Mouse (Mus musculus) heart, embryonic 14.5 days (tissue): ENCODE results near the gene Slc25a47. TPM values are rescaled to one million over a fixed set of nuclear protein-coding genes. Genes with fewer than 3 reads are reported as not detected.
"Not testable (repeated sequence)": the region's sequence is repeated elsewhere in the genome, so short reads cannot be mapped to it uniquely, and the experiment has no call there.

Source experiments
- ATAC-seq: fragments of 200-750 bp; cut with Nextera tagmentation; 2 replicates; pipeline ENCODE4 v1.8.0; 2017; ENCODE audit warnings: low read depth, moderate TSS enrichment; ENCODE audit not compliant: insufficient number of reproducible peaks, insufficient read depth, low FRiP score
- H3K27ac ChIP-seq, 2 experiments: fragments of 200-500 bp in 1 of 2; fragments of 300-500 bp in 1 of 2; sonication (generic) in 1 of 2; replicated peaks in 1 of 2; 2 replicates each; pipeline ENCODE4 v1.5.1; 2012 to 2014; ENCODE audit warnings: low read depth in 2 of 2, low read length in 2 of 2, control low read depth in 1 of 2, mild to moderate bottlenecking in 1 of 2, mixed read lengths in 1 of 2; ENCODE audit not compliant: control insufficient read depth in 1 of 2, insufficient read depth in 1 of 2
- H3K27me3 ChIP-seq: fragments of 300-500 bp; sonication (generic); 2 replicates; pipeline ENCODE4 v1.6.1; 2014; ENCODE audit warnings: mild to moderate bottlenecking, low read length, control low read depth; ENCODE audit not compliant: control insufficient read depth, insufficient read depth
- H3K36me3 ChIP-seq: fragments of 300-500 bp; sonication (generic); 2 replicates; pipeline ENCODE4 v1.6.1; 2014; ENCODE audit warnings: mild to moderate bottlenecking, control low read depth, low read length, mixed read lengths; ENCODE audit not compliant: control insufficient read depth, insufficient read depth
- H3K4me1 ChIP-seq, 2 experiments: fragments of 200-500 bp in 1 of 2; fragments of 300-500 bp in 1 of 2; sonication (generic) in 1 of 2; 2 replicates each; pipeline ENCODE4 v1.6.1; 2012 to 2014; ENCODE audit warnings: low read length in 2 of 2, control low read depth in 1 of 2, mixed read lengths in 1 of 2; ENCODE audit not compliant: control insufficient read depth in 2 of 2, insufficient read depth in 2 of 2
- H3K4me2 ChIP-seq: fragments of 300-500 bp; sonication (generic); 2 replicates; pipeline ENCODE4 v1.6.1; 2014; ENCODE audit warnings: mild to moderate bottlenecking, low read length
- H3K4me3 ChIP-seq, 2 experiments: fragments of 200-500 bp in 1 of 2; fragments of 300-500 bp in 1 of 2; sonication (generic) in 1 of 2; 2 replicates each; pipeline ENCODE4 v1.5.1; 2012 to 2014; ENCODE audit warnings: low read length in 2 of 2, mild to moderate bottlenecking in 2 of 2, control low read depth in 1 of 2, low read depth in 1 of 2, moderate library complexity in 1 of 2; ENCODE audit not compliant: control insufficient read depth in 1 of 2, insufficient read depth in 1 of 2
- H3K9ac ChIP-seq: fragments of 300-500 bp; sonication (generic); 2 replicates; pipeline ENCODE4 v1.6.1; 2014; ENCODE audit warnings: mild to moderate bottlenecking, low read length
- H3K9me3 ChIP-seq: fragments of 300-500 bp; sonication (generic); 2 replicates; pipeline ENCODE4 v1.6.1; 2016; ENCODE audit warnings: low read length, control low read depth; ENCODE audit not compliant: control insufficient read depth
- WGBS: fragments of 180-500 bp; shearing (Covaris S2); extraction: QIAGEN DNeasy Blood & Tissue Kit; methylation state at CpG from one replicate; pipeline ENCODE4 v1.1.7; 2014; 5-methylcytosine and 5-hydroxymethylcytosine counted together
- polyA plus RNA-seq: library from polyadenylated mRNA; unstranded; fragments of >200 nt; fragmentation: Nextera tagmentation; extraction: Ambion mirVana; gene quantifications from 2 replicates; pipeline ENCODE4 v1.2.1, GENCODE M21; 2014

The Slc25a47 gene
- polyA plus RNA-seq, 1 experiment from 2014 or later, result 4.6 TPM

DNA sequence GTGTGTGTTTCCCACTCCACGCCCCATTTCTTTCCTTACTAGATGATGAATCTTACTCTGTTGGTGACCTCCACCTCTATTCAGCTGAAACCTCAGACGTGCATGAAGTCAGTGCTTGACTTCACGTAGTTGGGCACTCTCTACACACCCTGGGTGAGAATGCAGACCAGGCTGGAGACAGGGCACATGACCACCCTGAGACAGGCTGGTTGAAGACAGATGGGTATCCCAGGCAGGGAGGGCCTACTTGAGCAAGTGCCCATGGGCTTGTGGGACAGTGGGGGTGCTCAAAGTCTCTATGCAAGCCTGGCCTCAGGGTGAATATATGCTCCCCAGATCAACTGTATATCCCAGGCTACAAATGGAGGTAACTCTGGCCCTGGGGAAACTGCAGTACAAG, 1.5 kb upstream of the Slc25a47 start:
- H3K36me3 ChIP-seq, result no peaks in the 10 kb centered on the region
- H3K4me2 ChIP-seq, result no peak overlapping the region
- no peak overlapping the region for H3K27ac ChIP-seq
- 85% methylated on average over 3 of the region's 3 CpGs for WGBS
- no peak overlapping the region for H3K4me3 ChIP-seq
- H3K9me3 ChIP-seq, result no peaks in the 10 kb centered on the region
- H3K4me1 ChIP-seq, result peaks cover 22 to 25% of the 10 kb centered on the region in 2 experiments
- no peak for ATAC-seq
- no peaks in the 10 kb centered on the region for H3K27me3 ChIP-seq
- H3K9ac ChIP-seq, result no peak overlapping the region

DNA sequence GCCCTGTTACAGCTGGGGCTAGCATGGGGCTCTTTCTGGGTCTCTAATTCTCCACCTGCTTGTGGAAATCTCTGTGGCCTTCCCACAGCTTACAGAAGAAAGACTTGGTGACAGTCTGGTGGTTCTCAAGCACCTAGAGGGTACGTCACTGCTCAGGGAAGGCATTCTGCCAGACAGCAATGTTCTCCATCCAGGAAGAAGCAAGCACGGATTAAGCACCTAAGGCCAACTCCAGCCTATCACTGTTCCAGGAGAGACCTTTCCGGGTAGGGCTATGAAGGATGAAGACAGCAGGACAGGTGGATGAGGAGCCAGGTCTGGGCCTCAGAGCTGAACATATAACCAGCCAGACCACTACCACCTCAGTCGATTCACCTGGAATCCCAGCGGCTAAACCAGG, 1.1 kb upstream of the Slc25a47 start:
- H3K4me2 ChIP-seq, result peak overlapping the region; percentile 99
- H3K9me3 ChIP-seq, result no peaks in the 10 kb centered on the region
- H3K9ac ChIP-seq, result peak overlapping the region; percentile 79; the same call in 1 of the 2 replicates
- WGBS, result 40% methylated on average over 5 of the region's 5 CpGs
- no peak for ATAC-seq
- no peaks in the 10 kb centered on the region for H3K27me3 ChIP-seq
- peaks cover 22 to 25% of the 10 kb centered on the region in 2 experiments for H3K4me1 ChIP-seq
- H3K4me3 ChIP-seq, result peak overlapping the region; percentile 59 to 76; a peak in 3 of 4 replicates
- H3K36me3 ChIP-seq, result 0 out of 2 replicates have a peak, but pooled peaks cover 4% of the 10 kb centered on the region
- H3K27ac ChIP-seq, result no peak overlapping the region

DNA sequence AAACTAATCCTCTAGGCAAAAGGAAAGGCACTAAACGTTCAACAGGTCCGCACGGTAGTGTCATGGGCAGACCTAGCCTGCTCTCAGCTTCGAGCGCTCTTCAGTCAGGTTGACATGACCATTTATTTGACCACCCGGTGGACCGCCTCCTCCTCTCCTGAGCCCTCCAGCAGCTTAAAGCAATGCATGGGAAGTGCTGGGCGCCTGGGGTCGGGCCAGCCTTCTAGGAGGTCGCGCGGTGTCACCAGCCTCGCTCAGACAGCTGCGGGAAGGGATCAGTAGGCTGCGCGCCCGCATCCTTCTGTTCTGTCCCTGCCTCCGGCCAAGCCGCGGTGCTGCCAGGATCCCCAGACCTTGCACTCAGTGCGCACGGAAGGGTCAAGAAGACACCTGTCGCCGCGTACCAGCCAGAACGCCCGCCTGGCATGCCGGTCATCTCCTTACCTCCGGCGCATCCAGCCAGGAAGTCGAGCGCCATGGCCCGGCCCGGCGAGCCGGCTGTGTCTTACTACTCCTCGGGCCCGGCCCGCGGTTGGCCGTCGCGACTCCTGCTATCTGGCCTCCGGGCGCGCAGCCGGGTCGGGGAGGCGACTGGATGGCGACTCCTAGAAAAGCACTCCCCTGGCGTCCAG, 522 bp upstream of the Slc25a47 start:
- Histone ChIP-seq H3K9me3 (no peaks in the 10 kb centered on the region), H3K36me3 (0 out of 2 replicates have a peak, but pooled peaks cover 10% of the 10 kb centered on the region), H3K4me2 (peak overlapping the region; percentile 99), H3K4me3 (peak overlapping the region; percentile 59 to 76), H3K27me3 (no peaks in the 10 kb centered on the region), H3K9ac (peak overlapping the region; percentile 79), H3K27ac (0 out of 4 replicates have a peak overlapping the region, but pooled peaks of 1 of the 2 experiments have one; percentile 33), H3K4me1 (peaks cover 22 to 25% of the 10 kb centered on the region in 2 experiments)
- no peak for ATAC-seq
- 2% methylated on average over 49 of the region's 51 CpGs for WGBS

DNA sequence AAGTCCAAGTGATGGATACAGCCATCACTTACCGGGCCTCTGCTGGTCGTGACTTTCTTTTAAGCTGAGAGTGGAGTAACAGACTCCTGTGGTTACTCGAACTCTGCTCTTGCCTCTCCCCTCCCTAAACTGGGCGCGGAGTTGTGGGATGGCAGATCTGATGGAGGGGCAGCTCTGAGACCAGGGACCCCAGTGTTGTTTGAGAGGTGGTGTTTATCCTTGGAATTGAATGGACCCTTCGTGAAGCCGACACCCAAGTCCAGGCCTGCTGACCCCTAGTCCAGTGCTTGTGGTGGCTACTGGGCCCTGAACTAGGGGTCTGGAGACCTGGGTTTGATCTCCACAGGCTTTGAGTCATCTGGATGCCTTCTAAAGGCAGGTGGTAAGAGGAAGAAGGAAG, 876 bp downstream of the Slc25a47 start:
- H3K27ac ChIP-seq, result peak overlapping the region in 1 of 2 experiments; percentile 74; a peak in 3 of 4 replicates

DNA sequence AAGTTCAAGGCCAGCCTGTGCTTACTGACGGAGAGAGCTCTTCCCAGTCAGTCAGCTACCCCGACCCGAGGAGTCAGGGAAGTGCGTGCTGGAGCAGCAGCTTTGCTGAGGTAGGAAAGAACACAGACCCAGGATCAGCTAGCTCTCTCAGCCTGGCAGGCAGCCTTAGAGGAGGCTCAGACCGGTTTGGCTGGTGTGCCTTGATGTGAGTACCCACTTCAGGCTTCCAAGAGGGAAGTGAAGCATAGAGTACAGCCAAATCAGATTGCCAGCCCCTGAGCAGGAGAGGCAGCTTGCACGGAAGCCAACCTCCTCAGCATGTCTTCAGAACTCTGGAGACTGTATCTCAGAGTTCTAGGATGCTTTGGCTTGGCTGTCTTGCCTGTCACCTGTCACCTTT, 5.3 kb downstream of the Slc25a47 start:
- Histone ChIP-seq H3K36me3 (peaks cover 55% of the 10 kb centered on the region), H3K4me2 (no peak overlapping the region), H3K4me3 (no peak overlapping the region), H3K9me3 (no peaks in the 10 kb centered on the region), H3K27ac (no peak overlapping the region), H3K4me1 (peaks cover 16 to 18% of the 10 kb centered on the region in 2 experiments), H3K27me3 (no peaks in the 10 kb centered on the region), H3K9ac (no peak overlapping the region)
- no peak for ATAC-seq
- 80% methylated on average over 6 of the region's 6 CpGs for WGBS

More for the DNA sequence above, 876 bp downstream of the Slc25a47 start:
- H3K9ac ChIP-seq, result peak overlapping the region; percentile 88
- 58% methylated on average over 7 of the region's 7 CpGs for WGBS
- no peaks in the 10 kb centered on the region for H3K9me3 ChIP-seq
- H3K4me1 ChIP-seq, result peaks cover 22 to 25% of the 10 kb centered on the region in 2 experiments
- peak overlapping the region; percentile 99 for H3K4me2 ChIP-seq
- no peaks in the 10 kb centered on the region for H3K27me3 ChIP-seq
- peaks cover 21% of the 10 kb centered on the region for H3K36me3 ChIP-seq
- no peak for ATAC-seq
- peak overlapping the region; percentile 47 to 76 for H3K4me3 ChIP-seq

DNA sequence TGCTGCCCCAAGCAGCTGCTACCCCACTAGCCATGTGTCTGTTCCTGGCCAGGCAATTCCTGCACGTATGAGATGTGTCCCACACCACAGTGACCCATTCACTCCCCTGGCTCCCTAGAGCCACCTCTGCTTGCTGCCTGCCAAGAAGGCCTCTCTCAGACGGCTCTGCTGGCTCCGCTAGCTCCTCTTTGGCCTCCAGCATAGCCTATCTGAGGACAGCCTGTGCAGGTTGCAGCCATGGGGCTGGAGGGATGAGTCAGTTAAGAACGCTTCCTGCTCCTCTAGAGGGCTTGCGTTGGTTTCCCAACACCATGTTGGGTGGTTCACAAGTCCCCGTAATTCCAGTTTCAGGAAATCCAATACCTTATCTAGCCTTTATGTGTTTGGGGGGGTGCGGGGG, 6.8 kb downstream of the Slc25a47 start:
- 78% methylated on average over 7 of the region's 7 CpGs for WGBS
- H3K4me1 ChIP-seq, result peaks cover 5 to 7% of the 10 kb centered on the region in 2 experiments
- no peaks in the 10 kb centered on the region for H3K27me3 ChIP-seq
- no peaks in the 10 kb centered on the region for H3K9me3 ChIP-seq
- no peak overlapping the region for H3K9ac ChIP-seq
- H3K4me2 ChIP-seq, result no peak overlapping the region
- no peak overlapping the region for H3K4me3 ChIP-seq
- H3K27ac ChIP-seq, result no peak overlapping the region
- no peak for ATAC-seq
- peaks cover 55% of the 10 kb centered on the region for H3K36me3 ChIP-seq

DNA sequence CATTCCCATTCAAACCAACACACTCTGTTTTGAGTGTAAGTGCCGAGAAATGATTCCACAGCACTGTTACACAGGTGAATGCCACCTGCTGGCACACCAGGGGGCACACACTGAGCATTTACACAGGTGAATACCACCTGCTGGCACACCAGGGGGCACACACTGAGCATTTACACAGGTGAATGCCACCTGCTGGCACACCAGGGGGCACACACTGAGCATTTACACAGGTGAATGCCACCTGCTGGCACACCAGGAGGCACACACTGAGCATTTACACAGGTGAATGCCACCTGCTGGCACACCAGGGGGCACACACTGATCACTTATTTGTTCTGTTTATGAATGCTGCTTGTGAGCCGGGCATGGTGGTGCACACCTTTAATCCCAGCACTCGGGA, 12.2 kb downstream of the Slc25a47 start:
- 95% methylated on average over 3 of the region's 3 CpGs for WGBS
- not testable (repeated sequence) for H3K9me3 ChIP-seq, H3K9ac ChIP-seq, H3K27me3 ChIP-seq, ATAC-seq, H3K4me3 ChIP-seq, H3K27ac ChIP-seq, H3K4me1 ChIP-seq, H3K4me2 ChIP-seq
- peaks cover 21% of the 10 kb centered on the region for H3K36me3 ChIP-seq
